Mouse (Mus musculus) embryonic fibroblast, embryonic 13.5 days (primary cell): ENCODE data around the gene Smagp.

Experiments
- CTCF ChIP-seq: IDR thresholded peaks from 2 replicates; pipeline ENCODE4 v1.5.1; 2011; ENCODE audit warnings: mild to moderate bottlenecking, control low read depth, low read length, moderate library complexity, borderline replicate concordance; ENCODE audit not compliant: insufficient read depth
- POLR2A ChIP-seq: IDR thresholded peaks from 2 replicates; pipeline ENCODE4 v1.6.1; 2011; ENCODE audit warnings: low read depth, mild to moderate bottlenecking, control low read depth, low read length, moderate library complexity

DNA sequence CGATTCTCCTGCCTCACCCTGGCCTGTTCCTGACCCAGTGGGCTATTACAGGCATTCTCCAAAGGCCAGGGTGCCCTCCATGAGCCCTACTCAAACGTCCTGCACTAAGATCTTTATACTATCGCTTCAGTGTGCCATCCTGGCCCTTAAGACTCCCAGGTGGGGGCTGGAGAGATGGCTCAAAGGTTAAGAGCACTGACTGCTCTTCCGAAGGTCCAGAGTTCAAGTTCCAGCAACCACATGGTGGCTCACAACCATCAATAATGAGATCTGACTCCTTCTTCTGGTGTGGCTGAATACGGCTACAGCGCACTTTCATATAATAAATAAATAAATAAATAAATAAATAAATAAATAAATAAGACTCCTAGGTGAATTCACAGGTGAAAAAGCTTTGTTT, 43.9 kb downstream of the Smagp start:
- TF ChIP-seq POLR2A (no peak), CTCF (no peak)
